Mouse (Mus musculus) liver, embryonic 13.5 days (tissue): ENCODE results near the gene Fat2. TPM values are rescaled to one million over a fixed set of nuclear protein-coding genes. Genes with fewer than 3 reads are reported as not detected.

Source experiments
- ATAC-seq: fragments of 200-750 bp; cut with Nextera tagmentation; 2 replicates; pipeline ENCODE4 v1.8.0; 2017; ENCODE audit warnings: low read depth, mild to moderate bottlenecking, moderate number of reproducible peaks, moderate library complexity
- DNase-seq: peaks from one replicate; pipeline ENCODE4 v3.0.0; 2022
- H3K27ac ChIP-seq: fragments of 300-500 bp; sonication (generic); 2 replicates; pipeline ENCODE4 v1.5.1; 2015; ENCODE audit warnings: moderate library complexity, mild to moderate bottlenecking, inconsistent platforms
- H3K27me3 ChIP-seq: fragments of 300-500 bp; sonication (generic); 2 replicates; pipeline ENCODE4 v1.6.1; 2015; ENCODE audit warnings: mild to moderate bottlenecking, inconsistent platforms
- H3K36me3 ChIP-seq: fragments of 300-500 bp; sonication (generic); 2 replicates; pipeline ENCODE4 v1.6.1; 2015; ENCODE audit warnings: mild to moderate bottlenecking, inconsistent platforms
- H3K4me1 ChIP-seq: fragments of 300-500 bp; sonication (generic); replicated peaks from 2 replicates; pipeline ENCODE4 v1.6.1; 2015; ENCODE audit warnings: inconsistent platforms
- H3K4me2 ChIP-seq: fragments of 300-500 bp; sonication (generic); 2 replicates; pipeline ENCODE4 v1.6.1; 2015; ENCODE audit warnings: inconsistent platforms, mild to moderate bottlenecking, moderate library complexity
- H3K4me3 ChIP-seq: fragments of 300-500 bp; sonication (generic); replicated peaks from 2 replicates; pipeline ENCODE4 v1.5.1; 2015; ENCODE audit warnings: mild to moderate bottlenecking, inconsistent platforms
- H3K9ac ChIP-seq: fragments of 300-500 bp; sonication (generic); 2 replicates; pipeline ENCODE4 v1.6.1; 2015; ENCODE audit warnings: mild to moderate bottlenecking, inconsistent platforms
- H3K9me3 ChIP-seq: fragments of 300-500 bp; sonication (generic); replicated peaks from 2 replicates; pipeline ENCODE4 v1.6.1; 2016; ENCODE audit warnings: inconsistent platforms
- WGBS: fragments of 180-500 bp; shearing (Covaris S2); methylation state at CpG from one replicate; pipeline ENCODE4 v1.1.7; 2015; ENCODE audit not compliant: insufficient replicate concordance; 5-methylcytosine and 5-hydroxymethylcytosine counted together
- polyA plus RNA-seq: library from polyadenylated mRNA; unstranded; fragments of >200 nt; fragmentation: Nextera tagmentation; extraction: Ambion mirVana; gene quantifications from 2 replicates; pipeline ENCODE4 v1.2.1, GENCODE M21; 2015

Gene Fat2
- polyA plus RNA-seq, 1 experiment from 2014 or later: not detected

DNA sequence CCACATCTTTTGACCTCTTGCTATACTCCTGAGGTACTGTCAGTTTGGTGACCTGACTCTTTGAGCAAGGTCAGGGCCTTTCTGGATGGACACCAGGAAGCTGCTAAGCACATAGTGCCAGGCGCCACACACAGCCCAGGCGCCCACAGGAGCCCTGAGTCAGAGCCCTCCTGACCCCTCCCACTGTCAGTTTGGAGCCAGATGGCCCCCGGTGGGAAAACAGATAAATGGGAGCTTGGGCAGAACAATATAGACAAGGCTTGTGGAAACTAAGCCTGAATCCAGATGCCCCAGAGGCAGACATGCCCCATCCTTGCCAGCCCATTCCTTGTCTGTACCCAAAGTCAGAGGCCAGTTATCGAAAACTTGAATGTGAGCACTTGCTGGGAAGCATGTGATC lies 101.6 kb downstream of the Fat2 start:
- Histone ChIP-seq H3K4me3 (no peak overlapping the region), H3K4me1 (peaks cover 5% of the 10 kb centered on the region; the same call in 1 of the 2 replicates), H3K27me3 (no peaks in the 10 kb centered on the region), H3K27ac (no peak overlapping the region), H3K9ac (no peak overlapping the region), H3K36me3 (peaks cover 19% of the 10 kb centered on the region), H3K4me2 (no peak overlapping the region), H3K9me3 (no peaks in the 10 kb centered on the region)
- DNase-seq: no peak
- no peak for ATAC-seq
- WGBS: 52% methylated on average over 4 of the region's 4 CpGs

DNA sequence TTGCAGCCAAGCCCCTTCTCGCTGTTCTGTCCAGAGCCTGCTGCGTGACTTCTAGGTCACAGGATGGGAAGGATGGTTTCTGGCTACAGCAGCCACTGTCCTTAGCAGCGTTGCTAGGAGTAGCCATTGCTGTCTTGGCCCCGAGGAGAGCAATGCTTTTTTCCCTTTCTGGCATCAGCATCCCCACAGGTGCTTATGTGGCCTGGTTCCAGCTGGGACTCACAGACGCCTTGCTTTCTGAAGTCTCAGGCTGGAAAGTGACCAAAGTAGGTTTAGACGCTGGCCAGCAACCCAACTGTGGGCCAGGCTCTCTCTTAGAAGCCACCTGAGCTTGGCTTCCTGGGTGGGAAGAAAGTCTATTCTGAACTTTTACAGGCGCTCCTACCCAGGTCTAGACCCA lies 102.1 kb downstream of the Fat2 start:
- Histone ChIP-seq H3K4me3 (no peak overlapping the region), H3K9me3 (no peaks in the 10 kb centered on the region), H3K27me3 (no peaks in the 10 kb centered on the region), H3K4me1 (peaks cover 2% of the 10 kb centered on the region; the same call in 1 of the 2 replicates), H3K9ac (no peak overlapping the region), H3K27ac (no peak overlapping the region), H3K36me3 (peaks cover 19% of the 10 kb centered on the region), H3K4me2 (no peak overlapping the region)
- WGBS: 77% methylated on average over 7 of the region's 7 CpGs
- DNase-seq: no peak
- no peak for ATAC-seq

DNA sequence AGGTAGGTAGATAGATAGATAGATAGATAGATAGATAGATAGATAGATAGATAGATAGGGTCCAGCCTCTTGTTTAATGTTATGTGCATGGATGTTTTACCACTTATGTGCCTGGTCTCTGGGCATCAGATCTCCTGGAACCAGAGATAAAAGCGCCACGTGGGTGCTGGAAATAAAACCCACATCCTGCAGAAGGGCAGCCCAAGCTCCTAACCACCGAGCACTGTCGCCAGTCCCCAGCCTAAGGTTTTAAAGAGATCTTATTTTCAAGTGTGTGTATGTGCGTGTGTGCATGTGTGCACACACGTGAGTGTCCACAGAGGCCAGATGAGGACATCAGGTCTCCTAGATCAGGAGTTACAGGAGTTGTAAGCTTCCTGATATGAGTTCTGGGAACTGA lies 105.3 kb downstream of the Fat2 start:
- H3K9ac ChIP-seq: no peak overlapping the region
- no peak for ATAC-seq
- 53% methylated on average over 6 of the region's 6 CpGs for WGBS
- no peak overlapping the region for H3K27ac ChIP-seq
- H3K4me3 ChIP-seq: no peak overlapping the region
- peaks cover 37% of the 10 kb centered on the region for H3K36me3 ChIP-seq
- no peaks in the 10 kb centered on the region for H3K4me1 ChIP-seq
- no peaks in the 10 kb centered on the region for H3K27me3 ChIP-seq
- no peak for DNase-seq
- H3K9me3 ChIP-seq: no peaks in the 10 kb centered on the region
- H3K4me2 ChIP-seq: no peak overlapping the region

DNA sequence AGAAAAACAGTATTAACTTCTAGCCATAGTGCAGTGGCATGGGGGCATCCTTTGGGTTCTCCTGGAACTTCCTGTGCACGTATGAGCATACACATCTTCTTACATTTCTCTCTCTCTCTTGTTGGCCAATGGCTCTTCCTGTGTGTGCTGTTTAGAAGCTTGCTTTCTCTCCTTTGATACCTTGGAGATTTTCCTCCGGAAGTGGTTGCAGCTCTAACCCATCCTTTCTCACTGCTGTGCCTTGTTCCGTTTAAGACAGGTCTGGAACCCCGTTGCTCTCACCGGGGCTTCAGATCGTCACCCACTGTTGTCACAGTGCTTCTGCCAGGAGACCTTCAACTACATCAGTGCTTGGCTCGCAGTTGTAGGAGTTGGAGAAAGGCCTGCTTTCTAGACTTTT lies 115.1 kb downstream of the Fat2 start:
- no peak overlapping the region for H3K27ac ChIP-seq
- H3K36me3 ChIP-seq: peaks cover 65% of the 10 kb centered on the region
- H3K9ac ChIP-seq: no peak overlapping the region
- H3K4me1 ChIP-seq: peaks cover 21% of the 10 kb centered on the region
- ATAC-seq (no peak), DNase-seq (no peak)
- H3K27me3 ChIP-seq: no peaks in the 10 kb centered on the region
- no peak overlapping the region for H3K4me2 ChIP-seq
- 70% methylated on average over 7 of the region's 7 CpGs for WGBS
- no peaks in the 10 kb centered on the region for H3K9me3 ChIP-seq
- no peak overlapping the region for H3K4me3 ChIP-seq

DNA sequence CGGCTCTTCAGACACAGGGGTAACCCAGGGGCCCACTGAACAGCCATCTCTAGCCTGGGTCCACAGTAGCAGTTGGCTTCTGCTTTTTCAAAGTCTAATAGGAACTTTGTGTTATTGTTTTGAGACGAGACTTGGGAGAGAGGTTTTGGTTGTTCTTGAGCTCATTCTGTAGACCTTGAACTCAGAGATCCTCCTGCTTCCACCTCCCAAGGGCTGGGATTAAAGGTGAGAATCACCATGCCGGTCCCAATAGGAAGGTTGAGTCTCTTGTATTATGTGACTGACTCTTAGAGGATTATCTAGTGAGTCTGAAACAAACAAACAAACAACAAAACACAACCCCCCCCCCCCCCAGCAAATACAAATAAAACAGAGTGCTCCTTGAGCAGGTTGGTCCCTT lies 117.9 kb downstream of the Fat2 start:
- WGBS: 70% methylated on average over 3 of the region's 3 CpGs
- Histone ChIP-seq H3K4me3 (no peak overlapping the region), H3K27me3 (no peaks in the 10 kb centered on the region), H3K36me3 (peaks cover 52% of the 10 kb centered on the region), H3K9me3 (no peaks in the 10 kb centered on the region), H3K27ac (peak overlapping the region; percentile 71; the same call in 1 of the 2 replicates), H3K4me2 (no peak overlapping the region), H3K9ac (no peak overlapping the region), H3K4me1 (peaks cover 46% of the 10 kb centered on the region)
- DNase-seq: no peak
- ATAC-seq: no peak

DNA sequence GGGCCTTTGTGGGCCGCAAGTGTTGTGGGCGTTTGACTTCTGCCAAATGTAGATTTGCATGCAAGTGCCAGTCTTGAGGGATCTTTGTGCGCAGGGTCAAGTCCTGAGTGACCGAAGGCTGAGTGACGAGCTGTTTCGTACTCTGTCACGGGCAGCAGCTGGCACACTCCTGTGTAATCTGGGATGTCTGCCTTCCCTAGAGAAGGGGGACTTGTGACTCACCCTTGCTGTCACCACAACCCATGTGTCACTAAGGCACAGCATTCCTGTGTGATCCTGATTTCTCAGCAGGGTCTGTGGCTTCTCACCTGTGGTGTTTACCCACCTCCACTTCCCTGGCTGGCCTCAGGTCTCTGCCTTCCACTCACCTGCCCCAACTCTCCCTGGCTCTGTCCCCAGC lies 118.5 kb downstream of the Fat2 start:
- no peak for DNase-seq
- WGBS: 74% methylated on average over 7 of the region's 7 CpGs
- Histone ChIP-seq H3K4me1 (peaks cover 52% of the 10 kb centered on the region), H3K36me3 (peaks cover 49% of the 10 kb centered on the region), H3K4me3 (no peak overlapping the region), H3K27ac (peak overlapping the region; percentile 71), H3K9ac (no peak overlapping the region), H3K27me3 (no peaks in the 10 kb centered on the region), H3K4me2 (no peak overlapping the region), H3K9me3 (no peaks in the 10 kb centered on the region)
- ATAC-seq: no peak; the same call in 1 of the 2 replicates

DNA sequence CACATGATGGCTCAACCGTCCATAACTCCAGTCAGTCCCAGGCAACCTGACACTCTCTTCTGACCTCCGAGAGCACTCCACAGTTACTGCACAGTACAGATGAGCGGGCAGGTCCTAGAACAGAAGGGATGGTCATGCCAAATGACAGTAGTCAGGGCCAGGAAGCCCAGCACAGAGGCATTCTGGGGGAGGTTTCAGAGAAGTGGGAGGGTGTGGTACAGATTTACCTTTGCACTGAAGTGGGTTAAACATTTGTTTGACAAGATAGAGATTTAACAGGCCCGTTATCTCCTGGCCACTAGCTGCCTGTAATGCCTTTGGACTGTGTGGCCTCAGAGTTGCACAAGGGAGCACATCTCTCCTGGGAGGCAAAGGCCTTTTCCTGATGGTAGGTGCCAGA lies 118.9 kb downstream of the Fat2 start:
- no peak overlapping the region for H3K9ac ChIP-seq
- peaks cover 53% of the 10 kb centered on the region for H3K4me1 ChIP-seq
- H3K4me2 ChIP-seq: no peak overlapping the region
- DNase-seq (no peak), ATAC-seq (peak; percentile 66)
- no peaks in the 10 kb centered on the region for H3K9me3 ChIP-seq
- no peak overlapping the region for H3K4me3 ChIP-seq
- peaks cover 49% of the 10 kb centered on the region for H3K36me3 ChIP-seq
- WGBS: 61% methylated on average over 4 of the region's 4 CpGs
- H3K27ac ChIP-seq: peak overlapping the region; percentile 71
- no peaks in the 10 kb centered on the region for H3K27me3 ChIP-seq

DNA sequence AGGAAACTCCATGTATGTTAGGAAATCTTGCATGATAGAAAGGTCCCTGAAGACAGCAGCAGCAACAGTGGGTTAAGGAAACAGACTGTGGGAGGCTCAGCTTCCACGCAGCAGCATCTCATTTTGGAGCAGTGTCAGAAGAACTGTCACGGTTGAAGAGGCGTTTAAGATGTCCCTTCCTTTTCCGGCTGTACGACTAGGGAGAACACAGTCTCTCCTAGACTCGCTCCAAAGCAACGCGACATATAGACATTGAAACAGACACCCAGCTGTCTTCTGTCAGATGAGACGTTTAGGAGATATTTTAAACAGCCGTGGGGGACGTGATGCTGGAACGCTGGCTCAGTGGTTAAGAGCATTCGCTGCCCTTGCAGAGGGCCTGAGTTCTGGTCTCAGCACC lies 119.5 kb downstream of the Fat2 start:
- no peak overlapping the region for H3K4me3 ChIP-seq
- ATAC-seq: no peak
- no peak for DNase-seq
- no peak overlapping the region for H3K4me2 ChIP-seq
- peaks cover 59% of the 10 kb centered on the region for H3K4me1 ChIP-seq
- no peaks in the 10 kb centered on the region for H3K9me3 ChIP-seq
- no peak overlapping the region for H3K9ac ChIP-seq
- no peaks in the 10 kb centered on the region for H3K27me3 ChIP-seq
- WGBS: 81% methylated on average over 13 of the region's 13 CpGs
- H3K27ac ChIP-seq: peak overlapping the region; percentile 53
- H3K36me3 ChIP-seq: peaks cover 45% of the 10 kb centered on the region

DNA sequence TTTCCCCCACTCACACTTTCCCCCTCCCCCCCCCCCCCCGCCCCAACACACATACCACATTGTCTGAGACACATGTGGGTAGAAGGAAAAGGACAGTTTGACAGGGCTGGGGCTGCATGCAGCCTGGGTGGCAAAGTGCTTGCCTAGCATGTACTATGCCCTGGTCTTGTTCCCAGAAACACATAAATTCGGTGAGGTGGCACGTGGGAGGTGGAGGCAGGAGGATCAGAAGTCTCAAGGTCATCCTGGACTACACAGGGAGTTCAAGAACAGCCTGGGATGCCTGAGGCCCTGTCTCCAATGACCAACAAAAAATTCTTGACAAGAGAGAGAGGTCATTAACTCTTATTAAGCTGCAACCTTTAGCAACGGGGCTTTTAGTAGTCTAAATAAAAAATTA lies 120.3 kb downstream of the Fat2 start:
- Histone ChIP-seq H3K4me1 (peaks cover 66% of the 10 kb centered on the region), H3K4me3 (no peak overlapping the region), H3K27me3 (no peaks in the 10 kb centered on the region), H3K9me3 (no peaks in the 10 kb centered on the region), H3K4me2 (no peak overlapping the region), H3K27ac (no peak overlapping the region), H3K36me3 (peaks cover 37% of the 10 kb centered on the region), H3K9ac (no peak overlapping the region)
- DNase-seq (no peak), ATAC-seq (no peak)
- WGBS: 75% methylated on average over 3 of the region's 4 CpGs

DNA sequence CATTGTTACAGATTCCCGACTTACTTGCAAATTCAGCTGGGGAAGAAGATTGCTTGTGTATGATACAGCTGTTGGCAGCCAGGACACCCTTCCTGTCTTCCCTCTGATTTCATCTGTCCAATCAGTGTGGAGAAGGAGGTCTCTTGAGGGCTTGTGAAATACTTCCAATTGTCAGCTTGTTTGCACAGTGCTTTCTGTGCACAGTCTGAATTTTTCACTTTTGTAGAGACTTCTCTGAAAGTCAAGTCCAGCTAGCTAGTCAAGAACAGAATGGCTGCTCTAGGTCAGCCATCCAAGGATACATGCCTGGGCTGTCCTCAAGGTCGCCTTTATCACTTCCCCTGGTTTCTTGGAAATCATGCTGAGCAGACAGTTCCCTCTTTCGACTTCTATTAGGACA lies 121.4 kb downstream of the Fat2 start:
- DNase-seq (no peak), ATAC-seq (no peak)
- H3K4me2 ChIP-seq: no peak overlapping the region
- H3K27me3 ChIP-seq: no peaks in the 10 kb centered on the region
- no peaks in the 10 kb centered on the region for H3K9me3 ChIP-seq
- no peak overlapping the region for H3K4me3 ChIP-seq
- no peak overlapping the region for H3K9ac ChIP-seq
- H3K4me1 ChIP-seq: peaks cover 72% of the 10 kb centered on the region
- no peak overlapping the region for H3K27ac ChIP-seq
- H3K36me3 ChIP-seq: peaks cover 28% of the 10 kb centered on the region
- whole genome bisulfite sequencing: 52% methylated on average over 3 of the region's 3 CpGs

DNA sequence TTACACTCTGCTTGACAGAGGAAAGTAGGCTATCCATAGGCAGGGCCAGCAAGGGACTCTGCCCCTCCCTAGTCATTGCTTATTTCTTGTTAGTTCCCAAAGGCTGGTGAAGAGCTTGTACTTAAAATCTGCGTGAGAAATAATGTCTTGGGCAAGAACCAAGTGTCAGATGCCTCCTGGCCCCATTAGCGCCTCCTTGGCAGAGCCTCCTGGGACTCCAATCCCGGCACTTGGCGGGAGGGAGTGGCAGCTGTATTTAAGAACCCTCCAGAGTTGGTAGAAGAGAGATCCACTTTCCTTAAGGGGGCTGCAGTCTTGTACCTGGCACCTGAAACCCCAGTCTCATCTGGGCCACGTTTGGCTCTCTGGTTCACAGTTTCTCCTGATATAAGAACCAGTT lies 122.2 kb downstream of the Fat2 start:
- Histone ChIP-seq H3K27me3 (no peaks in the 10 kb centered on the region), H3K27ac (no peak overlapping the region), H3K4me2 (no peak overlapping the region), H3K4me3 (no peak overlapping the region), H3K9me3 (no peaks in the 10 kb centered on the region), H3K9ac (no peak overlapping the region), H3K36me3 (peaks cover 20% of the 10 kb centered on the region), H3K4me1 (peaks cover 77% of the 10 kb centered on the region)
- no peak for DNase-seq
- ATAC-seq: no peak
- WGBS: 70% methylated on average over 5 of the region's 5 CpGs

DNA sequence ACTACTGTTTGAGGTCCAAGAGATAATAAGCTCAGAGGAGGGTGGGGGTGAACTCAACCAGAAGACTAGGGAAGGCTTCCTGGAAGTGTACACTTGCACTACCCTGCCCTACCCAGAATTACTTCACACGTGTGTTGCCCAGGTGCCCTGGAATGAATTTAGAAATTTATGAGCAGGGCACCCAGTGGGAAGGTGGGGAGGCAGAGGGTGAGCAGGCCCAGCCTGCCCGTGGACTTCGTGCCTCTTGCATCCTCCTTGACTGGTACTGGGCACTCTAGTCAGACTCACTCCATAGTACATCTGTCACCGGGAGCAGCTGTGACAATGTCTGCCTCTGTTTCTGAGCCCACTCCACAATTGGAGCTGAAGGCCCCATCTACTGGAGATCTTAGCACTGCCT lies 122.8 kb downstream of the Fat2 start:
- H3K4me2 ChIP-seq: no peak overlapping the region
- H3K4me3 ChIP-seq: no peak overlapping the region
- H3K9ac ChIP-seq: no peak overlapping the region
- no peaks in the 10 kb centered on the region for H3K27me3 ChIP-seq
- H3K4me1 ChIP-seq: peaks cover 78% of the 10 kb centered on the region
- H3K27ac ChIP-seq: no peak overlapping the region
- no peak for ATAC-seq
- peaks cover 16% of the 10 kb centered on the region for H3K36me3 ChIP-seq
- H3K9me3 ChIP-seq: no peaks in the 10 kb centered on the region
- no peak for DNase-seq
- 75% methylated on average over 4 of the region's 4 CpGs for WGBS
